Mouse (Mus musculus): ENCODE measurements around the gene Mrps24. TPM values are rescaled to one million over a fixed set of nuclear protein-coding genes. Genes with fewer than 3 reads are reported as not detected.

Gene Mrps24
- 192 and 196 TPM in 2 replicates for polyA plus RNA-seq (2015; fragmentation: Nextera tagmentation; extraction: Ambion mirVana)

DNA sequence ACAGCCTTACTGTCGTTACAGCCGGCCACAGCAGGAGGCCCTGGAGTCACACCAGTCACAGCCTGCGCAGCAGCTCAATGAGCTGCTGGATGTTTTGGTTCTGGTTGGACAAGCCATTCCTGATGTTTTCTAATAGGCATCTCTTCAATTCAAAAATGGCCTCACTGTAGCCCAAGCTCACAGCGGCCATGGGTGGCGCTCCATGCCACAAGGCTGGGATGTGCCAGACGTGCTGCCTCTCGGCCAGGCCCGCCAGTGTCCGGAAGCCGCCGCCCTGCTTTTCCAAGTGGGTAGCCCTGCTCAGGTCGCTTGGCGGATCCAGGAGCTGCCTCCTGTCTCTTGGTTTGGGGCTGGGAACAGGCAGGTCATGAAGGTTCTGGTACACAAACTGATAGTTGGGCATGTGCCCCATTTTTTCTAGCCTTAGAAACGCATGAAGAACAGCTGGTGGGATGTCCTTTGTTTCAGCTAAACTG, at the start of gene Mrps24:
Mrps24 (minus strand) TSS at position 51 of the 476 bp plus-strand sequence.
- Histone ChIP-seq H3K27ac (replicated peaks) (no peak within 1 kb of the TSS), H3K4me1 (replicated peaks) (no peaks in the 10 kb centered on the region), H3K27me3 (no peaks in the 10 kb centered on the region), H3K9me3 (no peaks in the 10 kb centered on the region), H3K36me3 (peaks cover 39% of the 10 kb centered on the region), H3K4me3 (no peak within 1 kb of the TSS), H3K4me2 (no peak within 1 kb of the TSS), H3K9ac (no peak within 1 kb of the TSS)
- 75% methylated on average over 14 of the region's 14 CpGs for WGBS
- no peak for ATAC-seq (ENCODE audit: low FRiP score, low read depth)

GRCm38 (mm10) chr11:5762633-5762982, 47.1 kb upstream of the Mrps24 start:
- ATAC-seq (ENCODE audit: low FRiP score, low read depth): peak; percentile 54; the same call in 1 of the 2 replicates
- WGBS: 26% methylated on average over 6 of the region's 6 CpGs
- peak overlapping the region; percentile 73 for H3K4me2 ChIP-seq
- peak overlapping the region; percentile 81 for H3K9ac ChIP-seq
- peak overlapping the region; percentile 62 for H3K4me3 ChIP-seq
- H3K4me1 ChIP-seq (replicated peaks): peaks cover 14% of the 10 kb centered on the region
- peak overlapping the region; percentile 94 for H3K27ac ChIP-seq (replicated peaks)
- no peaks in the 10 kb centered on the region for H3K9me3 ChIP-seq
- H3K27me3 ChIP-seq: no peaks in the 10 kb centered on the region
- 0 out of 2 replicates have a peak, but pooled peaks cover 2% of the 10 kb centered on the region for H3K36me3 ChIP-seq

- peak within 1 kb of the TSS; percentile 73 for H3K4me2 ChIP-seq
- H3K4me3 ChIP-seq: peak within 1 kb of the TSS; percentile 62
- peak; percentile 98 for ATAC-seq (ENCODE audit: low FRiP score, low read depth)
- peaks cover 14% of the 10 kb centered on the region for H3K4me1 ChIP-seq (replicated peaks)
- WGBS: under 1% methylated on average over 68 of the region's 68 CpGs
- H3K9ac ChIP-seq: peak within 1 kb of the TSS; percentile 81
- 0 out of 2 replicates have a peak, but pooled peaks cover 3% of the 10 kb centered on the region for H3K36me3 ChIP-seq
- H3K9me3 ChIP-seq: no peaks in the 10 kb centered on the region
- H3K27ac ChIP-seq (replicated peaks): peak within 1 kb of the TSS; percentile 94
- no peaks in the 10 kb centered on the region for H3K27me3 ChIP-seq
Observed at GRCm38 (mm10) chr11:5761820-5762632, 46.5 kb upstream of the Mrps24 start, which contains the start of gene Urgcp. Gene Urgcp, minus strand, starts transcription at chr11:5762376.

- H3K27ac ChIP-seq (replicated peaks): no peak overlapping the region
- H3K4me1 ChIP-seq (replicated peaks): no peaks in the 10 kb centered on the region
- no peaks in the 10 kb centered on the region for H3K27me3 ChIP-seq
- H3K9me3 ChIP-seq: no peaks in the 10 kb centered on the region
- H3K9ac ChIP-seq: no peak overlapping the region
- no peak overlapping the region for H3K4me3 ChIP-seq
- WGBS: 85% methylated on average over 2 of the region's 2 CpGs
- ATAC-seq (ENCODE audit: low FRiP score, low read depth): no peak
- H3K36me3 ChIP-seq: 0 out of 2 replicates have a peak, but pooled peaks cover 10% of the 10 kb centered on the region
- no peak overlapping the region for H3K4me2 ChIP-seq
Observed at GRCm38 (mm10) chr11:5753755-5754154, 38.3 kb upstream of the Mrps24 start.

- WGBS: 77% methylated on average over 2 of the region's 2 CpGs
- Histone ChIP-seq H3K27ac (replicated peaks) (no peak overlapping the region), H3K36me3 (no peaks in the 10 kb centered on the region), H3K9me3 (no peaks in the 10 kb centered on the region), H3K27me3 (no peaks in the 10 kb centered on the region), H3K4me3 (no peak overlapping the region), H3K9ac (no peak overlapping the region), H3K4me2 (no peak overlapping the region), H3K4me1 (replicated peaks) (peaks cover 12% of the 10 kb centered on the region)
- no peak for ATAC-seq (ENCODE audit: low FRiP score, low read depth)
Observed at GRCm38 (mm10) chr11:5744951-5745350, 29.5 kb upstream of the Mrps24 start.

DNA sequence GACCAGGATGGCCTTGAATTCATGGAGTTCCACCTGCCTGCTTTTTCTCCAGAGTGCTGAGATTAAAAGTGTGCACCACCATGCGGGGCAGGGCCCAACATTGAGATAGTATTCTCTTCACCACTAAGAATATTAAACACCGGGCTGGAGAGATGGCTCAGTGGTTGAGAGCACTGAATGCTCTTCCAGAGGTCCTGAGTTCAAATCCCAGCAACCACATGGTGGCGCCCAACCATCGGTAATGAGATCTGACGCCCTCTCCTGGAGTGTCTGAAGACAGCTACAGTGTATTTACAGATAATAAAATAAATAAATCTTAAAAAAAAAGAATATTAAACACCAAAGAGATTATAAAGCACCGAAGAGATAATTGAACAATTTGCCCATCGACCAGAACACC, 26.6 kb upstream of the Mrps24 start:
- no peaks in the 10 kb centered on the region for H3K36me3 ChIP-seq
- H3K27me3 ChIP-seq: no peaks in the 10 kb centered on the region
- no peak overlapping the region for H3K27ac ChIP-seq (replicated peaks)
- 74% methylated on average over 7 of the region's 7 CpGs for WGBS
- peaks cover 20% of the 10 kb centered on the region for H3K4me1 ChIP-seq (replicated peaks)
- no peak overlapping the region for H3K4me2 ChIP-seq
- H3K9me3 ChIP-seq: no peaks in the 10 kb centered on the region
- H3K9ac ChIP-seq: no peak overlapping the region
- H3K4me3 ChIP-seq: no peak overlapping the region
- no peak for ATAC-seq (ENCODE audit: low FRiP score, low read depth)

DNA sequence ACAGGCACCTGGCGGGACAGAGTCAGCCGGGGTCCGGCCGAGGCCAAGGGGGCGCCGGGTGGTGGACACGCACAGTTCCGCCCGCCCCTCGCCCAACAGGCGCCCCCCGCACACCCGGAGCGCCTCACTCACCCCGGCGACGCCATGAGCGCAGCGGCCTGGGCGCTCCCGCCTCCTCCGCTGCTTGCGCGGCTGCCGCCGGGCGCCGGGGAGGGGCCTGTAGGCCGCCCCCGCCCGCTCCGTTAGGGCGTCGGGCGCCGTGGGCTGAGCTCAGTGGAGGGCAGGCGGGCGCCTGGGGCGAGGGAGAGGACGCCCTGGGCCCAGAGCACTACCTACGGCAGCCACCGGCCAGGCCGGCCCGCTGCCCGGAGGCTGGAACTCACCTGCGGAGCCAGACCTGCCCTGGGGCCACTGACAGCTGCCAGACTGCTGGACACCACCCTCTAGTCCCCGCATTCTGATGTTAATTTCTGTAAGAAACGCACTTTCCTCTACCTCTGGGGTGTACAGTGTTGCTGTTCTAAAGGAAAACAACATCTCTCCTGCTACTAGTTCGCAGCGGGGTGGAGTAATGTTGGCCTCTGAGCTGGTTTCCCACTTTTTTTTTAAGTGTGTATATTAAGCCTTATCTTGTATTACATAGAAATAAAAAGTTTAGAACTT, 25.6 kb upstream of the Mrps24 start:
- under 1% methylated on average over 44 of the region's 50 CpGs for WGBS
- H3K4me3 ChIP-seq: peak overlapping the region; percentile 83
- H3K4me1 ChIP-seq (replicated peaks): peaks cover 20% of the 10 kb centered on the region
- peak; percentile 95 for ATAC-seq (ENCODE audit: low FRiP score, low read depth)
- H3K9me3 ChIP-seq: no peaks in the 10 kb centered on the region
- peak overlapping the region; percentile 96 for H3K9ac ChIP-seq
- H3K27me3 ChIP-seq: no peaks in the 10 kb centered on the region
- H3K36me3 ChIP-seq: no peaks in the 10 kb centered on the region
- H3K4me2 ChIP-seq: peak overlapping the region; percentile 91
- peak overlapping the region; percentile 83 for H3K27ac ChIP-seq (replicated peaks)

- H3K9me3 ChIP-seq: no peaks in the 10 kb centered on the region
- peak overlapping the region; percentile 83 for H3K27ac ChIP-seq (replicated peaks)
- peak; percentile 74 for ATAC-seq (ENCODE audit: low FRiP score, low read depth)
- no peaks in the 10 kb centered on the region for H3K36me3 ChIP-seq
- 2% methylated on average over 26 of the region's 26 CpGs for WGBS
- H3K27me3 ChIP-seq: no peaks in the 10 kb centered on the region
- peak overlapping the region; percentile 96 for H3K9ac ChIP-seq
- H3K4me2 ChIP-seq: peak overlapping the region; percentile 91
- peak overlapping the region; percentile 83 for H3K4me3 ChIP-seq
- H3K4me1 ChIP-seq (replicated peaks): peaks cover 20% of the 10 kb centered on the region
Observed at GRCm38 (mm10) chr11:5740599-5740964, 25.1 kb upstream of the Mrps24 start.

DNA sequence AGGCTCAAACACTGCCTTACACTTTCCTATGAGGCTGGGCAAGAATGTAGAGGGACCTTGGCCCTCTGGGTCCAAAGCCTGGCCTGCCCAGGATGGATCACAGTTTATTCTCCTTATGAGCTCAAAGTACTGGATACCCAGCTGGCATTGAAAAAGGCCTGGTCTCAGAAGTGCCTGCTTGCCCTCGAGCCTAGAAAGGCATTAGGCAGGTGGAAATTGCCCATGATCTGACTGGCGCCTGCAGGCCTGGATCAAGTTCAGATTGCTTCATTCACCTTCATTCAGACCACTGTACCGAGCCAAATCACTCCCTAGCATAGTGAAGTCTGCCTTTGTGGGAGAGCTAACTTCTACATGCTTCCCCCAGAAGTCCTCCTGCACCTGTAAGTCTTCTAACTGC, 24.4 kb upstream of the Mrps24 start:
- Histone ChIP-seq H3K27ac (replicated peaks) (no peak overlapping the region), H3K4me1 (replicated peaks) (peaks cover 20% of the 10 kb centered on the region), H3K27me3 (no peaks in the 10 kb centered on the region), H3K9ac (peak overlapping the region; percentile 96; the same call in 1 of the 2 replicates), H3K4me2 (peak overlapping the region; percentile 91), H3K36me3 (no peaks in the 10 kb centered on the region), H3K9me3 (no peaks in the 10 kb centered on the region), H3K4me3 (peak overlapping the region; percentile 83)
- no peak for ATAC-seq (ENCODE audit: low FRiP score, low read depth)
- 54% methylated on average over 3 of the region's 3 CpGs for WGBS

GRCm38 (mm10) chr11:5738888-5739632, 23.6 kb upstream of the Mrps24 start:
- WGBS: 85% methylated on average over 5 of the region's 5 CpGs
- Histone ChIP-seq H3K27me3 (no peaks in the 10 kb centered on the region), H3K36me3 (no peaks in the 10 kb centered on the region), H3K4me1 (replicated peaks) (peaks cover 20% of the 10 kb centered on the region), H3K9me3 (no peaks in the 10 kb centered on the region), H3K4me2 (no peak overlapping the region), H3K9ac (no peak overlapping the region), H3K4me3 (no peak overlapping the region), H3K27ac (replicated peaks) (no peak overlapping the region)
- ATAC-seq (ENCODE audit: low FRiP score, low read depth): no peak

GRCm38 (mm10) chr11:5737137-5737536, 21.7 kb upstream of the Mrps24 start:
- no peak overlapping the region for H3K4me2 ChIP-seq
- H3K36me3 ChIP-seq: no peaks in the 10 kb centered on the region
- peaks cover 28% of the 10 kb centered on the region for H3K4me1 ChIP-seq (replicated peaks)
- no peak overlapping the region for H3K27ac ChIP-seq (replicated peaks)
- H3K9ac ChIP-seq: no peak overlapping the region
- H3K4me3 ChIP-seq: no peak overlapping the region
- no peaks in the 10 kb centered on the region for H3K27me3 ChIP-seq
- H3K9me3 ChIP-seq: no peaks in the 10 kb centered on the region
- 92% methylated on average over 5 of the region's 5 CpGs for WGBS
- no peak for ATAC-seq (ENCODE audit: low FRiP score, low read depth)
